Mouse (Mus musculus) bone marrow macrophage, adult 2 months (primary cell): ENCODE data around the gene Dennd1b.

Experiments
- CTCF ChIP-seq: IDR thresholded peaks from 2 replicates; pipeline ENCODE4 v1.5.1; 2012; ENCODE audit warnings: low read depth, mild to moderate bottlenecking, low read length, moderate library complexity
- POLR2A ChIP-seq: IDR thresholded peaks from 2 replicates; pipeline ENCODE4 v1.6.1; 2012; ENCODE audit warnings: mild to moderate bottlenecking, low read depth, low read length, borderline replicate concordance

DNA sequence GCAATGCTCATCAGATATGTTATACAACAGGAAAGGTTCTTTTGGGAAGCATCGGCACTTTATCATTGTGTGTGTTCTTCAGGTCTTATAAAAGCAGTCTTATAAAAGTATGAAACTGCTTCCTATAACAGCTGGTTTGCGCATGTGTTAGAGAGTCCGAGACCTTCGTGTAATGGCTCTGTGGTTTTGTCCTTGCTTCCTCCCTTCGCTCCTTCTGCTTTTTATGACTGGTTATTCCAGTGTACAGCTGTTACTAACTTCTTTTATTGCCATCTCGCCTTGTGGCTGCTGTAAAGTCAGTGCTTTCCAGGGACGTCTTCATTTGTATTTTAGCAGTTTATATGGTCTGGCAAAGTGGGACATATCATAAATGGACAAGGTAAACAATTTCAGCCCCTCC, 4.2 kb downstream of the Dennd1b start:
- no peak for TF ChIP-seq POLR2A
- no peak for TF ChIP-seq CTCF
